Mouse (Mus musculus) mesoderm, embryonic 11.5 days (tissue): ENCODE measurements around the gene Fjx1.
A peak's percentile ranks its signal among the peaks of the same experiment; 100 is the strongest.

Experiments
- DNase-seq: peaks from one replicate; pipeline ENCODE4 v3.0.0-alpha.2; 2012; ENCODE audit warnings: low read depth, low spot score

The Fjx1 gene

DNA sequence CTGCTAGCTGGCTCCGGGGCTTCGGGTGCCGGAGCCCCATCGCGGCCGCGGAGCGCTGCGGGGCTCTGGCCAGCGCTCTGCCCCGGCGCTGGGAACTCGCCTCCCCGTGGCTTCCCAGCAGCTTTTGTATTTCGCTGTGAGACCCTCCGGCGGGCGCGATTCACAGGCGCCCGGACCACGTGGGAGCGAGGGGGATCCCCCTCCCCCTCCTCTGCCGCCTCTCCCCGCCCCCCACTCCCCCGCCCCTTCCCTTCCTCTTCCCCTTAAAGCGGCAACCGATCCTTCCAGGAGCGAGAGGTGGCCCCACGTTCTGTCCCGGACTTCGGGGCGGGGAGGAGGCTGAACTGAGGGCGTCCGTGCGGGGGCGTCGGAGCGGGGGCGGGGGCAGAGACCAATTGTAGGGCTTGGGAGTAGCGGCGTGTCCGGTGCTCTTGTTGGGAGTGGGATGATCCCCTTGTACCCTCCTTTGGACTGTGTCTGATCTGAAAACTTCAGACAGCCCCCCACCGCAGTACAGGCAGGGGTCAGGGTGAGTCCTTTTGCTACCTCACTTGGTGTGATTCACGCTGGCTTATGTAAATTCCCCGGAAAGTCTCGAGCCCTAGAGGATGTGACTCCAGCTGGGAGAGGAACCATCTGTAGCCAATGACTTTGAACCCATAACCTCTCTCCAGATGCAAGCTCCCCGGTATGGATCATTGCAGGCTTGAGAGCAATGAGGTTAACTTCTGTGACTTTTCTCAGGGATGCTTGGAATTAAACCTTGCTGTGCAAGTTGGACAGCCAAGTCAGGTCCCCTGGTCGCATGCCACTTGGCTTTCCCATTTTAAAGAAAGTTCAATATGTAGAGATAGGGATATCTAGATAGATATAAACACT is at the start of gene Fjx1:
Gene Fjx1 (minus strand): TSS at position 829 of the 879 bp plus-strand sequence.
- peak; percentile 89 for DNase-seq

DNA sequence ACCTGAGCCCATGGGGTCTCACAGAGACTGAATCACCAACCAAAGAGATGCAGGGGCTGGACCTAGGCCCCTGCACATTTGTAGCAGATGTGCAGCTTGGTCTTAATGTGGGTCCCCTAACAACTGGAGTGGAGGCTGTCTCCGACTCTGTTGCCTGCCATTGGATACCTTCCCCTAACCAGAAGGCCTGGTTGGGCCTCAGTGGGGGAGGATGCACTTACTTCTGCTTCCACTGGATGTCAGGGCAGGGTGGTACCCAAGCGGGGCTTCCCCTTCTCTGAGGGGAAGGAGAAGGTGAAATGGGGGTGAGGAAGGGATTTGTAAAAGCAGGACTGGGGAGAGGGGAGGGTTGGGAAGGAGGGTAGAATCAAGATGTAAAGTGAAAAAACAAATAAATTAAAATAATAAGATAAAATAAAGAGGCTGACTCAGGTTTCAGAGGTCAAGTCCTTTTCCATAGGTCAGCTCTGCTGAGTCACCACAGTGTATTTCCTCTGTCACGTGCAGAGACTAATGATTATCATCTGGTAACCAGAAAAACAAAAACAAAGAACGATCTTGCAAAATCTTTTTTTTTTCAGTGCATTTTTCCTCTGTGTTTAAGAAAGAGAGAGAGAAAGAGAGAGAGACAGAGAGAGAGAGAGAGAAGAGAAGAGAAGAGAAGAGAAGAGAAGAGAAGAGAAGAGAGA is 47.8 kb upstream of the Fjx1 start:
- no peak for DNase-seq

GRCm38 (mm10) chr2:102480738-102481137 is 28.4 kb upstream of the Fjx1 start:
- peak; percentile 15 for DNase-seq

DNA sequence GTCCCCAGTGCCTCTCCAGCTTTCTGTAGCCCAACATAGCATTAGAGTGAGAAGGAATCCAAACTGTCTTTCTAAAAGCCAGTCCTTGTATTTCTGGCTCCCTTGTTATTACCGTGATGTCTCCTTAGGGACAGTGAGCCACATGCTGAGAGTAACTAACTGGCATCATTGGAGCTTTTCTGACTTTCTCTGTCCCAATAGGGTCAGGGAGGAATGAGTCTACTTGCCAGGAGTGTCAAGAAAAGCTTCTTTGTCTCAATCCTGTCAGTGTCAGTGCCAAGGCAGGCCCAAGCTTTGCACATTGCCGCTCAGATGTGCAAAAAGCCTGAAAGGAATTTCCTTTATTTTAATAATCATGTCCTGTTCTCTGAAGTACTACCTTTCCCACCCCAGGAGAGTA is 23.8 kb upstream of the Fjx1 start:
- DNase-seq = no peak

DNA sequence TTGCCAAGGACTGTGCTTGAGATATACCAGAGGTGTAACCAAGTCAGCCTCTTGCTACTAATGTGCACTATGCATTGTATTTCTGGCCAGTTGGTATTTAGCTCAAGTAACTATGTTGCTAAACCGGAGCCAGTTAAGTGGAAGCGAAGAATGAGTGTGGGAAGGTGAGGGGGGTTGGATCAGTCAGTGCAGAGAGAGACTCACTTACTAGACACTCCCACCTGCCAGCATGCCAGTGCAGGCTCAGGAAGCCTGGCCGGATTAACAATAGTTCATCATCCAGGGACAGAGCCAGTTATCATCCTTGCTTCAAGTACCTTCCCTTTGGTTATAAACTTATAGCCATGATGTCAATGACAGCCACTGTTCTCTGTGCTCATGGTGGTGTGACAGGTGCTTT is 16.3 kb upstream of the Fjx1 start:
- no peak for DNase-seq

DNA sequence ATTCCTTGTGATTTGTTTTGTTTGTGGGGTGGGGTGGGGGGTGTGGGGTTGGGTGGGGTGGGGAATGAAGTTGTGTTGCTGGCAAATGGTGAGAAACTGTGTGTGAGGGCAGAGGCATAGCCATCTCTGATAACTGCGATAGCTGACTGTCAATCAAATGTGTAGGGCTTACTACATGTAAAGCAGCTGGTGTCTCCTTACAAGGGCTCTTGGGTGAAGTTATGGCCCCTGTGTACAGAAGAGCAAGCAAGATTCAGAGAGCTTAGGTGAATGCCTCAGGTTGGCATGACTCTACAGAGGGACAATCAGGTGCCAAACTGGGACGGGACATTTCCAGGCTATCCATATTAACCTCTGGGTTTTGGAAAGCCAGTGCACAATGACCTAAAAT is 12.0 kb upstream of the Fjx1 start:
- no peak for DNase-seq

DNA sequence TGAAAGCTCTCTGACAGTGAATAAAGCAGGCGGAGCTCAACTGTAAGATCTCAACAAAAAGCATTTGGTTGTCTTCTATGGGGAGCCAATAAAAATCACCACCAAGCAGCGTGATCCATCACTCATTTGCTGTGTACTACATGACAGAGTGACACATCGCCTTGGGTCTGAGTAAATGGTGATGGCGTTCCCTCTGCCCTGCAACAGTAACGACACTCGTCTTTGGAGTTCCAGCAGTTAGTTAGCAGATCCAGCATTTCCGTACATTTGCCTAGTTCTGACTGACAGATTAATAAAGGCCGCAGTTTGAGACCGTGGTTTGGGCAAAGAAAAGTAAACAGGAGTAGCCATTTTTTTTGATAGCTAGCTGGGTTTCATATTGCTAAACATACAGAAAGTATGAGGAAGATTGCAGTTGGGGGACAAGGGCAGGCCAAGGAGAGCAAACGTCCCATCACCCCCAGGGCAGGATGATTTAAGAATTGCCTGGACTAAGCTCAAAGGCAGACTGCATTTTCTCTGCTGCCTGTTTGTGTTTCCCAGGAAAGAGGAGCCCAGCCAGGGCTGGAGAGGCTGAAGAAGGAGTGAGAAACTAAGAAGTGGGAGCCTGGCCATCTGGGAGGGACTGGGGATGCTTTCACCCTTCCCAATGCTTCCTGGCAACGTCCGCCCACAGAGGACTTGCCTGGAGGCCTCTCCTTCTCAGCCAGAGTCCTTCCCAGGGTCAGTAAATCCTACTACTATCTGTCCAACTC is 11.5 kb upstream of the Fjx1 start:
- DNase-seq = no peak

- DNase-seq = no peak
Observed at GRCm38 (mm10) chr2:102461491-102461890, 9.2 kb upstream of the Fjx1 start.

GRCm38 (mm10) chr2:102455126-102455525 is 2.8 kb upstream of the Fjx1 start:
- no peak for DNase-seq

DNA sequence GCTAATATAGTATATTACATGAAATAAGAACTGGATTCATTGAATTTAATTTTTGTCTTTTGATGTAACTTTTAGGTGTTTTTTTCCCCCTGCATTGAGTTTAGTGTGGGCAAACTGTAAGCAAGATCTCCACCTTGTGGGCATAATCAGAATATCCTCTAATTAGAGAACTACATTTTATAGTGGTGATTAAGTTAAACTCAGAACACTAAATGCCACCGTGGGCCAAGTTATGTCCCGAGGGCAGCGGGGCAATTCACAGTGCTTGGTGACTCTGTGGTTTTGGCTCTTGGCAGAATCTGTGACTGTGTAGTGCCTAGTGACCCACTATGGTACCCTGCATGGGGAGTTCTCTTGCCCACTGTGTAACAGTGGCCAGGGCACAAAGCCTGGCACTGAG is 1.1 kb upstream of the Fjx1 start:
- DNase-seq = no peak

DNA sequence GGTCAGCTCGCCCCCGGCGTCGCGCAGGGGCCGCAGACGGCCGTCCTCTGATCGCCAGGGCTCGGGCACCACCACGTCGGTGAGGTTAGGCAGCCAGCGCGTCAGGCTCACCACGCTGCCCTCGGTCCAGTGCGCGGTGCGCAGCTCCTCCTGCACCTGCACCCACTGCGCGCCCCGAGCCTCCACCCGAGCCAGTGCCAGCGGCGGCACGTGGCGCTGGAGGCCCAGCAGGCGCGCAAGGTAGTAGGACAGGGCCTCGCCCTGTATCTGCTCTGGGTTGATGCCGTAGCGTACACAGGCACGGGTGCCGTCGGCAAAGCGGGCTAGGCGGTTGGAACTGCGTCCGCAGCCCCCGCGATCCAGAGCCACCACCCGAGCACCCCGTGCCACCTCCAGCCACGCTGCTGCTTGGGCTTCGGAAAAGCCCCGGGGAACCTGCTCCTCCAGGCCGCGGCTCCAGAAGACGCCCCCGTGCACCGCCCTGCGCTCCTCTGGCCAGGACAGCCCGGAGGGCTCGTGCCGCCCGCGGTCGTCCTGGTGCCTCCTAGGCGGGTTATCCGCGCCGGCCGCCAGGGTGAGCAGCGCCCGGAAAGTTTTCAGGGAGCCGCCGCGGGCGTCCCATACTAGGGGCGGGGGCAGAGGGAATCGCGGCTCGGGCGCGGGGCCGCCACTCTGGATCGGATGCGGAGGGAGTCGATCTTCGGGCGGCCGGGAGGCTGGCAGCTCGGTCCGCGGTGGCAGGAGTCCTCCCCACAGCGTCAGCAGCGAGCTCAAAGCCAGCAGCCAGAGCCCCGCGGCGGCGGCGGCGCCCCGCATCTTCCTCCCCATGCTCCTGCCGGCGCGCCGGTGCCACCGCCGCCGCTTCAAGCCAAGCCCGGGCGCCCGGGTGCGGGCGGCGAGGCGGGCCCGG is 1.3 kb downstream of the Fjx1 start:
- peak; percentile 55 for DNase-seq

GRCm38 (mm10) chr2:102450248-102450760 is 2.0 kb downstream of the Fjx1 start:
- peak; percentile 61 for DNase-seq

DNA sequence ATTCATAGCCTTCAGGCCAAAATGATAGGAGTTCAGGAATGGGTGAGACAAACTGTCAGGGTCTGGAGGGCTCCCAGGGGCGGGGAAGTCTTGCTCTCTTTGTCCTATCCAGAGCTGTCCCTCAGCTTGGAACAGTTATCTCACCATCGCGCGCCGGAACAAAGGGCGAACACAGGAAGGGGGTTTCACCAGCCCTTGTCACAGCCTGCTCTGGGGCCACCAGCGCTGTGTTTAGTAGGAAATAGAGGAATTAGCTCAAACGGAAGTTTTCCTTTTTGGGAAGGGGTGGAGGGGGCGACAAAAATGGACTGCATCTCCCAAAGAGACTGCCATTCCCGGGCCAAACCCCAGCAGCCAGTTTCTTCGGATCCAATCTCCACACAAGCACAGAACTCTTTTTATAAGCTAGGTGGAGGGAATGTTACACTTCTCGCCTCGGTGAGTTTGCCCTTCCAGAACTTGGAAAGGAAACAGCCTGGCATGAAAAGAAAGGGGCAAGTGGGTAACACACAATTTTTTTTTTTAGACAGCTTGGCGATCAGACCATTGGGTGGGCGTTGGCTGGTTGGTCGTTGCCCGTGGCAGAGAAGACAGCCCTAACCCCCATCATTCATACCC is 2.6 kb downstream of the Fjx1 start:
- DNase-seq = peak; percentile 73

- no peak for DNase-seq
Observed at GRCm38 (mm10) chr2:102449056-102449455, 3.2 kb downstream of the Fjx1 start.

- DNase-seq = no peak
Observed at GRCm38 (mm10) chr2:102447831-102448230, 4.5 kb downstream of the Fjx1 start.

DNA sequence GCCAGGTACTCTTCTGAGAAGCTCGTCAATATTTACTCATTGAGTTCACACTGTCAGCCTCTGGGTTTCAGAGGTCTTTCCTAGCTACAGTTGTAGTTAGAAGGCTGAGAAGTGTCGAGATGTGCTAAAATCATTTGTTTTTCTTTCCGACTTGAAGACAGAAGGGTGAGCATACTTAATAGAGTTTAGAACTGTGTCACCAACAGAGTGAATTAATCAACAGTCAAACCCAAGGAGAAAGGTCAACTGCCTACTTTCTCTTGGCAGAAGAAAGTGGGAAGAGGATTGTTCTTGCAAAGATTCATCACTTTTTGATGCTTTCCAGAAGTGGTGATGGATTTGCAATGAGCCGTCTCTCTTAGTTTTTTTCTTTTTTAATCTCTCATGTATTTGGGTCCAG is 5.4 kb downstream of the Fjx1 start:
- no peak for DNase-seq

- DNase-seq = peak; percentile 32
Observed at GRCm38 (mm10) chr2:102437357-102438030, 14.8 kb downstream of the Fjx1 start.

DNA sequence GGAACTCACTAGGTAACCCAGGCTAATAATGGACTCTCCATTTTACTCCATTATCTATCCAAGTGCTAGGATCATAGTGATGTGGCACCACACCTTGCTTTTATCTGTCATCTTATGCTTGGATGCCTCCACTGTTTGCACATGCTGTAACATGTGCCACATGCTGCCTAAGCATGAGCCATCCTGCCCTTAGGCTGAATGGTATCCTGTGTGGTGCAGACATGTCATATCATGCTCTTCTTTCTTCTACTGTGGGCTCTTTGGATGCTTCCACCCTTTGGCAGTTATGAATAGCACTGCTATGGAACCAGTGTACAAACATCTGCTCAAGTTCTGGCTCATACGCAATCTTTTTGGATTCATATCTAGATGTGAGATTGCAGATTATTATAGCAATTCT is 18.4 kb downstream of the Fjx1 start:
- DNase-seq = no peak

GRCm38 (mm10) chr2:102431084-102431483 is 21.2 kb downstream of the Fjx1 start:
- no peak for DNase-seq

DNA sequence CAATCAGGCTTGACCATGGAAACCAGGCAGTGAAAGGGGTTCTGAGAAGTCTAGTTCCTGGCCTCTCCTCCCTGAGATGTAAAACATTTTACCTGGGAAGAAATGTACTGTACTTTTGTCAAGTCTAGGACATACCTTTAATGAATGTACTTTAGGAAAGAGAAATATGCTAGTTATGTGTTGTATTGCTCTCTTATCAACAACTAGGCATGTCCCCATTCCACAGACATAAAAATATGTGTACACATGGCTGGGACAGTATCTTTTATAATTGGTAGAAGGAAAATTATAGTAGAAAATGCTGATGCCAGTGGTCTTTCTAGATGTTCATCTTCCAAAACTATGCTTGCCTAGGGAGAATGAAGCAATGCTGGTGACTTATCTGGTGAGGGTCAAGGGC is 24.3 kb downstream of the Fjx1 start:
- DNase-seq = no peak
